8 mouse cellular contexts compared by ENCODE assay signal in genomic region chr7:27329326-27329947, GRCm38 (mm10). TPM values are rescaled to one million over a fixed set of nuclear protein-coding genes. Genes with fewer than 3 reads are reported as not detected.
DNase-seq lines count a peak whose midpoint lies in the region; ATAC-seq lines count a peak whose summit lies in the region.

No protein-coding gene starts in this region.

- H3K9ac ChIP-seq in embryonic facial prominence, embryonic 12.5 days, result peak overlapping the region; percentile 2; the same call in 1 of the 2 replicates
- H3K9ac ChIP-seq in heart, embryonic 13.5 days, result peak overlapping the region; percentile 51
- peak overlapping the region; percentile 59 for H3K9ac ChIP-seq in kidney, embryonic 16.5 days (replicated peaks; ENCODE audit: low read length)
- H3K9ac ChIP-seq in liver, embryonic 13.5 days, result no peak overlapping the region
- no peak overlapping the region for H3K9ac ChIP-seq in stomach, embryonic 15.5 days

- H3K27me3 ChIP-seq in embryonic facial prominence, embryonic 12.5 days, result peaks cover 97% of the 10 kb centered on the region
- peaks cover 98% of the 10 kb centered on the region for H3K27me3 ChIP-seq in heart, embryonic 13.5 days (replicated peaks)
- H3K27me3 ChIP-seq in kidney, embryonic 16.5 days (ENCODE audit: insufficient read depth, low read length), result peaks cover 49% of the 10 kb centered on the region
- peaks cover 100% of the 10 kb centered on the region for H3K27me3 ChIP-seq in liver, embryonic 13.5 days
- peaks cover 23% of the 10 kb centered on the region; the same call in 1 of the 2 replicates for H3K27me3 ChIP-seq in stomach, embryonic 15.5 days (replicated peaks)

- peaks cover 54% of the 10 kb centered on the region for H3K4me1 ChIP-seq in embryonic facial prominence, embryonic 12.5 days
- H3K4me1 ChIP-seq in heart, embryonic 13.5 days, result peaks cover 71% of the 10 kb centered on the region
- H3K4me1 ChIP-seq in kidney, embryonic 16.5 days (ENCODE audit: insufficient read depth, low read length), result peaks cover 72% of the 10 kb centered on the region
- peaks cover 54% of the 10 kb centered on the region for H3K4me1 ChIP-seq in liver, embryonic 13.5 days (replicated peaks)
- H3K4me1 ChIP-seq in stomach, embryonic 15.5 days, result peaks cover 45% of the 10 kb centered on the region

- no peak overlapping the region for H3K27ac ChIP-seq in embryonic facial prominence, embryonic 12.5 days
- no peak overlapping the region for H3K27ac ChIP-seq in heart, embryonic 13.5 days (replicated peaks)
- no peak overlapping the region for H3K27ac ChIP-seq in kidney, embryonic 16.5 days (ENCODE audit: low read length)
- no peak overlapping the region for H3K27ac ChIP-seq in liver, embryonic 13.5 days
- H3K27ac ChIP-seq in stomach, embryonic 15.5 days, result peak overlapping the region; percentile 41; the same call in 1 of the 2 replicates

- H3K4me3 ChIP-seq in embryonic facial prominence, embryonic 12.5 days, result peak overlapping the region; percentile 17; the same call in 1 of the 2 replicates
- peak overlapping the region; percentile 36 for H3K4me3 ChIP-seq in heart, embryonic 13.5 days
- peak overlapping the region; percentile 39 for H3K4me3 ChIP-seq in kidney, embryonic 16.5 days (ENCODE audit: low read length)
- peak overlapping the region; percentile 54 for H3K4me3 ChIP-seq in liver, embryonic 13.5 days (replicated peaks)
- H3K4me3 ChIP-seq in stomach, embryonic 15.5 days (replicated peaks), result peak overlapping the region; percentile 71

- peak; percentile 72 to 83 for DNase-seq in urinary bladder, adult 18-20 months (ENCODE audit: low spot score in 2 of 2)
- no peak for DNase-seq in urinary bladder, postnatal 10 days (ENCODE audit: low spot score)
- DNase-seq in liver, embryonic 13.5 days, result peak; percentile 56
- peak; percentile 94 for DNase-seq in naive thymus-derived CD4-positive, alpha-beta T cell, adult 2 months (ENCODE audit: low read depth)

- no peaks in the 10 kb centered on the region for H3K9me3 ChIP-seq in embryonic facial prominence, embryonic 12.5 days
- H3K9me3 ChIP-seq in heart, embryonic 13.5 days, result no peaks in the 10 kb centered on the region
- H3K9me3 ChIP-seq in kidney, embryonic 16.5 days (ENCODE audit: low read length), result no peaks in the 10 kb centered on the region
- no peaks in the 10 kb centered on the region for H3K9me3 ChIP-seq in liver, embryonic 13.5 days (replicated peaks)
- H3K9me3 ChIP-seq in stomach, embryonic 15.5 days, result no peaks in the 10 kb centered on the region

- peak; percentile 39; the same call in 1 of the 2 replicates for ATAC-seq in embryonic facial prominence, embryonic 12.5 days (ENCODE audit: insufficient number of reproducible peaks, insufficient read depth, low FRiP score, low TSS enrichment)
- no peak for ATAC-seq in heart, embryonic 13.5 days (ENCODE audit: extremely low read depth, insufficient number of reproducible peaks, low FRiP score, low TSS enrichment)
- ATAC-seq in kidney, embryonic 16.5 days (ENCODE audit: low FRiP score, low TSS enrichment), result peak; percentile 21; the same call in 1 of the 2 replicates
- 0 out of 2 replicates have a peak, but pooled peaks have one; percentile 25 for ATAC-seq in liver, embryonic 13.5 days (ENCODE audit: low read depth)
- ATAC-seq in stomach, embryonic 15.5 days (ENCODE audit: insufficient read depth, low FRiP score, low read depth), result no peak

- 4% methylated on average over 45 of the region's 45 CpGs for WGBS in embryonic facial prominence, embryonic 12.5 days
- WGBS in heart, embryonic 13.5 days, result 6% methylated on average over 45 of the region's 45 CpGs
- 4% methylated on average over 45 of the region's 45 CpGs for WGBS in kidney, embryonic 16.5 days
- WGBS in liver, embryonic 13.5 days (ENCODE audit: insufficient replicate concordance), result 3% methylated on average over 45 of the region's 45 CpGs
- 9% methylated on average over 45 of the region's 45 CpGs for WGBS in stomach, embryonic 15.5 days

- peak overlapping the region; percentile 42 for H3K4me2 ChIP-seq in embryonic facial prominence, embryonic 12.5 days (replicated peaks)
- H3K4me2 ChIP-seq in heart, embryonic 13.5 days, result peak overlapping the region; percentile 91
- peak overlapping the region; percentile 89 for H3K4me2 ChIP-seq in kidney, embryonic 16.5 days (replicated peaks; ENCODE audit: low read depth, low read length)
- peak overlapping the region; percentile 55 for H3K4me2 ChIP-seq in liver, embryonic 13.5 days
- peak overlapping the region; percentile 89 for H3K4me2 ChIP-seq in stomach, embryonic 15.5 days

- H3K36me3 ChIP-seq in embryonic facial prominence, embryonic 12.5 days, result no peaks in the 10 kb centered on the region
- H3K36me3 ChIP-seq in heart, embryonic 13.5 days, result peaks cover 25% of the 10 kb centered on the region
- 0 out of 2 replicates have a peak, but pooled peaks cover 4% of the 10 kb centered on the region for H3K36me3 ChIP-seq in kidney, embryonic 16.5 days (ENCODE audit: insufficient read depth, low read length)
- H3K36me3 ChIP-seq in liver, embryonic 13.5 days, result no peaks in the 10 kb centered on the region
- peaks cover 8% of the 10 kb centered on the region for H3K36me3 ChIP-seq in stomach, embryonic 15.5 days

RNA-seq across cellular contexts. Expression of gene Ltbp4, which starts 8.1 kb away (rescaled TPM):
- 15.9 and 16.8 TPM in 2 replicates for polyA plus RNA-seq in embryonic facial prominence, embryonic 12.5 days (2016; fragmentation: Nextera tagmentation; extraction: Ambion mirVana)
- polyA plus RNA-seq in heart, embryonic 13.5 days (2015; fragmentation: Nextera tagmentation; extraction: Ambion mirVana), result 51.3 and 53.3 TPM in 2 replicates
- 45.9 and 55.8 TPM in 2 replicates for polyA plus RNA-seq in kidney, embryonic 16.5 days (2015; fragmentation: Nextera tagmentation; extraction: Ambion mirVana)
- polyA plus RNA-seq in liver, embryonic 13.5 days (2015; fragmentation: Nextera tagmentation; extraction: Ambion mirVana), result 3.6 and 3.9 TPM in 2 replicates
- polyA plus RNA-seq in stomach, embryonic 15.5 days (2015; fragmentation: Nextera tagmentation; extraction: Ambion mirVana), result 154 and 161 TPM in 2 replicates

RNA-seq across cellular contexts. Expression of gene Shkbp1, which starts 26.4 kb away (rescaled TPM):
- polyA plus RNA-seq in embryonic facial prominence, embryonic 12.5 days (2016; fragmentation: Nextera tagmentation; extraction: Ambion mirVana), result 75.8 and 83.2 TPM in 2 replicates
- 28.8 and 32.2 TPM in 2 replicates for polyA plus RNA-seq in heart, embryonic 13.5 days (2015; fragmentation: Nextera tagmentation; extraction: Ambion mirVana)
- polyA plus RNA-seq in kidney, embryonic 16.5 days (2015; fragmentation: Nextera tagmentation; extraction: Ambion mirVana), result 51.4 and 56.9 TPM in 2 replicates
- 23.1 and 25.0 TPM in 2 replicates for polyA plus RNA-seq in liver, embryonic 13.5 days (2015; fragmentation: Nextera tagmentation; extraction: Ambion mirVana)
- 38.8 and 43.7 TPM in 2 replicates for polyA plus RNA-seq in stomach, embryonic 15.5 days (2015; fragmentation: Nextera tagmentation; extraction: Ambion mirVana)

RNA-seq across cellular contexts. Expression of gene Gm20479, which starts 27.8 kb away (rescaled TPM):
- 0.58 and 0.94 TPM in 2 replicates for polyA plus RNA-seq in embryonic facial prominence, embryonic 12.5 days (2016; fragmentation: Nextera tagmentation; extraction: Ambion mirVana)
- 0.83 and 0.90 TPM in 2 replicates for polyA plus RNA-seq in heart, embryonic 13.5 days (2015; fragmentation: Nextera tagmentation; extraction: Ambion mirVana)
- polyA plus RNA-seq in kidney, embryonic 16.5 days (2015; fragmentation: Nextera tagmentation; extraction: Ambion mirVana), result 0.64 and 0.80 TPM in 2 replicates
- 0.50 TPM in 1 of 2 replicates, not detected in the other for polyA plus RNA-seq in liver, embryonic 13.5 days (2015; fragmentation: Nextera tagmentation; extraction: Ambion mirVana)
- 0.62 and 1.7 TPM in 2 replicates for polyA plus RNA-seq in stomach, embryonic 15.5 days (2015; fragmentation: Nextera tagmentation; extraction: Ambion mirVana)

Comparison
In these comparisons a context has a peak if more than half of its experiments do, and no peak if none do; other contexts are left out.
1. ATAC-seq: peak in embryonic facial prominence, embryonic 12.5 days (single experiment), kidney, embryonic 16.5 days (single experiment) and liver, embryonic 13.5 days (single experiment); none in heart, embryonic 13.5 days (single experiment) and stomach, embryonic 15.5 days (single experiment).
2. H3K4me3 ChIP-seq: peak in every context shown above with its lines; median percentile 71 in stomach, embryonic 15.5 days; 54 in liver, embryonic 13.5 days; 39 in kidney, embryonic 16.5 days; 36 in heart, embryonic 13.5 days; 17 in embryonic facial prominence, embryonic 12.5 days.
3. H3K9ac ChIP-seq: peak in embryonic facial prominence, embryonic 12.5 days (single experiment), heart, embryonic 13.5 days (single experiment) and kidney, embryonic 16.5 days (single experiment); none in liver, embryonic 13.5 days (single experiment) and stomach, embryonic 15.5 days (single experiment).
4. Peak in every context shown above with its lines, with median percentiles within 50 percentile points of each other: H3K4me2 ChIP-seq.